Mouse (Mus musculus) midbrain, embryonic 11.5 days (tissue): ENCODE data around the gene Pou3f1. TPM values are rescaled to one million over a fixed set of nuclear protein-coding genes. Genes with fewer than 3 reads are reported as not detected.

Source experiments
- ATAC-seq: fragments of 200-750 bp; cut with Nextera tagmentation; 2 replicates; pipeline ENCODE4 v1.8.0; 2017; ENCODE audit warnings: moderate TSS enrichment, moderate library complexity; ENCODE audit not compliant: low FRiP score
- DNase-seq: peaks from one replicate; pipeline ENCODE4 v3.0.0; 2015; ENCODE audit warnings: low spot score; ENCODE audit errors: missing footprints
- H3K27ac ChIP-seq: fragments of 300-500 bp; sonication (generic); 2 replicates; pipeline ENCODE4 v1.5.1; 2014; ENCODE audit warnings: low read depth, low read length
- H3K27me3 ChIP-seq: fragments of 300-500 bp; sonication (generic); 2 replicates; pipeline ENCODE4 v1.6.1; 2014; ENCODE audit warnings: mild to moderate bottlenecking, low read length, moderate library complexity, mixed read lengths; ENCODE audit not compliant: control insufficient read depth, insufficient read depth
- H3K36me3 ChIP-seq: fragments of 300-500 bp; sonication (generic); 2 replicates; pipeline ENCODE4 v1.6.1; 2014; ENCODE audit warnings: mild to moderate bottlenecking, low read length, moderate library complexity, mixed read lengths; ENCODE audit not compliant: control insufficient read depth, insufficient read depth
- H3K4me1 ChIP-seq: fragments of 300-500 bp; sonication (generic); 2 replicates; pipeline ENCODE4 v1.6.1; 2014; ENCODE audit warnings: low read length; ENCODE audit not compliant: control insufficient read depth, insufficient read depth
- H3K4me2 ChIP-seq: fragments of 300-500 bp; sonication (generic); 2 replicates; pipeline ENCODE4 v1.6.1; 2014; ENCODE audit warnings: mild to moderate bottlenecking, moderate library complexity
- H3K4me3 ChIP-seq: fragments of 300-500 bp; sonication (generic); 2 replicates; pipeline ENCODE4 v1.5.1; 2014; ENCODE audit warnings: low read depth, low read length
- H3K9ac ChIP-seq: fragments of 300-500 bp; sonication (generic); 2 replicates; pipeline ENCODE4 v1.6.1; 2014; ENCODE audit warnings: low read length
- H3K9me3 ChIP-seq: fragments of 300-500 bp; sonication (generic); 2 replicates; pipeline ENCODE4 v1.6.1; 2016; ENCODE audit warnings: low read length; ENCODE audit not compliant: control insufficient read depth
- WGBS: fragments of 180-500 bp; shearing (Covaris S2); extraction: QIAGEN DNeasy Blood & Tissue Kit; methylation state at CpG from one replicate; pipeline ENCODE4 v1.1.7; 2014; 5-methylcytosine and 5-hydroxymethylcytosine counted together
- polyA plus RNA-seq: library from polyadenylated mRNA; unstranded; fragments of >200 nt; fragmentation: Nextera tagmentation; extraction: Ambion mirVana; gene quantifications from 2 replicates; pipeline ENCODE4 v1.2.1, GENCODE M21; 2014

The Pou3f1 gene
- polyA plus RNA-seq, 1 experiment from 2014 or later = 20.5 TPM

DNA sequence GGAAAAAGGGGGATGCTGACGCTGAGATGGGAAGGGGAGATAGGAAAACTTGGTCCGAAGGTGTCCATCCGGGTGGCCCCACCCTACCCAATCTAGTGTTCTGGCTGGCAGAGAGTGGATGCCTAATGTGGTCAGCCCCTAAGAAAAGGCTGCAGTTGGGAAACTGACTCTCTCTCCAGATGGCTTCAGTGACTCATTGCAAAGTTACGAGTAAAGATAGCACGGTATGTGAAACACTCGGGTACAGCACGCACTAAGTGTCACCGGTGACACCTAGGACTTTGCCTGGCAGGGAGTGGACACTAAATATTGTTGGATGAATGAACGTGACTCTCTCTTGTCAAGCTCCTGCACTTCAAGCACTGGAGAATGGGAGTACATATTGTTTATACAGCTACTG, 12.7 kb upstream of the Pou3f1 start:
- WGBS = 93% methylated on average over 9 of the region's 9 CpGs
- Histone ChIP-seq H3K4me2 (no peak overlapping the region), H3K27me3 (peaks cover under 1% of the 10 kb centered on the region; the same call in 1 of the 2 replicates), H3K4me3 (no peak overlapping the region), H3K9me3 (no peaks in the 10 kb centered on the region), H3K4me1 (peaks cover 13% of the 10 kb centered on the region), H3K27ac (no peak overlapping the region), H3K36me3 (no peaks in the 10 kb centered on the region), H3K9ac (no peak overlapping the region)
- ATAC-seq (no peak), DNase-seq (no peak)

DNA sequence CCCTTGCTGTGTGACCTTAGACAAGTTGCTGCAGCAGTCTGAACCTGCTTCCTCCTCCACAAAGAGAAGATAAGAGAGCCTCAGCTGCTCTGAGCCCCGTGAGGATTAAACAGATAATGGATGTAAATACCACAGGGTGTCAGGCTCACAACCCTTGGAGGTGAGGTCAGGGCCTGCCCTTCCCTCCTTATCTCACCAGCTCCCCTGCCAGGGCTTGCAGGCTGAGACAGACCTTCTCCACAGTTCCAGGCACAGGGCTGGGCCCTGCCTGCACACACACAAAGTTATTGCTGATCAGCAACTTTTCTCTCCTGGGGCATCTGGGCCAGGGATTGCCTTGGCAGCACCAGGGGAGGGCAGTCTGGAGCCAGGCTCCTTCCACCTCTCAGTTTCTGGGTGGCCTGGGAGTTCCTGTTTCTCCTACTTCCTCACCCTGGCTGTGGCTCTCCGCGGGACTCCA, 11.6 kb upstream of the Pou3f1 start:
- no peak for DNase-seq
- Histone ChIP-seq H3K9me3 (no peaks in the 10 kb centered on the region), H3K36me3 (no peaks in the 10 kb centered on the region), H3K4me1 (peaks cover 7% of the 10 kb centered on the region), H3K27ac (no peak overlapping the region), H3K9ac (no peak overlapping the region), H3K4me3 (no peak overlapping the region), H3K27me3 (peaks cover 5% of the 10 kb centered on the region), H3K4me2 (no peak overlapping the region)
- WGBS = 22% methylated on average over 3 of the region's 3 CpGs
- no peak for ATAC-seq

DNA sequence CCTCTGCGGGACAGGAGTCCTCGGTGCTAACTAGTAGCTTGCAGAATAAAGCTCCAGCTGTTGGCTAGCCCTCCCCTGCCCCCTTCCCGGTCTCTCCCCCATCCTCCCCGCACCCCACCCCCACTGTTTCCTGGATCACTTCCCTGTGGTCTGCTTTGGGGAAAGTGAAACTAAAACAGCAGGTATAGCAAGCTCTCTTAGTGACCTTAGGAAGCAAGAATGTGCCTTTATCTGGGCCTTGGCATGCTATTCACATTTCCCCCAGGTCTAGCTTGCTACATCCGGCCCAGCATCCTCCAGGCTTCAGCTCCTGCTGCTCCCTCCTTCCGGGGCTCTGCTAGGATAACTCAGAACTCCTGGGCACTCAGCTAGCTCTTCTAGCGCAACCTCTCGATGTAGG, 10.0 kb upstream of the Pou3f1 start:
- H3K4me3 ChIP-seq = no peak overlapping the region
- H3K4me1 ChIP-seq = peaks cover 10% of the 10 kb centered on the region
- no peak for ATAC-seq
- H3K36me3 ChIP-seq = no peaks in the 10 kb centered on the region
- peaks cover 6% of the 10 kb centered on the region for H3K27me3 ChIP-seq
- no peak overlapping the region for H3K4me2 ChIP-seq
- no peak overlapping the region for H3K9ac ChIP-seq
- no peak overlapping the region for H3K27ac ChIP-seq
- no peaks in the 10 kb centered on the region for H3K9me3 ChIP-seq
- no peak for DNase-seq
- 19% methylated on average over 8 of the region's 8 CpGs for WGBS

DNA sequence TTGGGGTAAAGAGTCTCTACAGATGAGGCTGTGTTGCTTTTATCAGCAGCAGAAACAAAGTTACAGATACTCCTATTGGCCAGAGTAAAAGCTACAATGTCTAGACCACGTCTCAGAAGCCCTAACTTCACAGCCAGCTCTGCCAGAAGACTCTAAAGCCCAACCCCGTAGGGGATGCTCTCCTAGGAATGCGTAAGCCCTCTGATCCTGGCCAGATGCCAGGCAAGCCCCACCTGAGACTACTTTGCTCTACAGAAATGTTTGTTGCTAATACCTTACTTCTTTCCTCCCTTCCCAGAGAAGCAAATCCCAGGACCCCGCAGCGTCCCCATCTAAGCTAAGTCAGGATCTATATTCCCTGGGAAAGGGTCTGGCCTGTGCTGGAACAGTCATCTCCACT, 8.7 kb upstream of the Pou3f1 start:
- no peak for DNase-seq
- Histone ChIP-seq H3K9me3 (no peaks in the 10 kb centered on the region), H3K9ac (no peak overlapping the region), H3K27me3 (peaks cover 6% of the 10 kb centered on the region), H3K27ac (no peak overlapping the region), H3K4me1 (peaks cover 19% of the 10 kb centered on the region), H3K36me3 (no peaks in the 10 kb centered on the region), H3K4me3 (no peak overlapping the region), H3K4me2 (no peak overlapping the region)
- 44% methylated on average over 5 of the region's 5 CpGs for WGBS
- no peak for ATAC-seq

DNA sequence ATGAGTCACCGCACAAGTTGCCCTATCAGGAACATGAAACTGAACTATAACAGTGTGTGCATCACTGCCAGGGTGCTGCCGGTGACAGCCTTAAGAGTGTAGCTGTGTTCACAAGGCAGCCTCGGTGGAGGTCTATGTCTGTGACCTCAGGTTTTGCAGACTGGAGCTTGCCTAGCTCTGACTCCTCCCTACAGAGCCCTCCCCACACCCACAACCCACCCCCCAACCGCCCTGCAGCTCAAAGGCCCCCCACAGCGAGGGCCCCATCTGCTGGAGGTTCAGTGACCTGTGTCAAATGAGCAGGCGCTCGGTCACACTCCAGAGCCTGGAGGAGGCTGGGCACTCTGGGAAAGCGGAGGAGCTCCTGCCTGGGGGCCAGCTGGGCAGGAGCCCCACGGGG, 3.7 kb upstream of the Pou3f1 start:
- no peak overlapping the region for H3K4me3 ChIP-seq
- DNase-seq = peak; percentile 93
- peak overlapping the region; percentile 22 for H3K4me2 ChIP-seq

DNA sequence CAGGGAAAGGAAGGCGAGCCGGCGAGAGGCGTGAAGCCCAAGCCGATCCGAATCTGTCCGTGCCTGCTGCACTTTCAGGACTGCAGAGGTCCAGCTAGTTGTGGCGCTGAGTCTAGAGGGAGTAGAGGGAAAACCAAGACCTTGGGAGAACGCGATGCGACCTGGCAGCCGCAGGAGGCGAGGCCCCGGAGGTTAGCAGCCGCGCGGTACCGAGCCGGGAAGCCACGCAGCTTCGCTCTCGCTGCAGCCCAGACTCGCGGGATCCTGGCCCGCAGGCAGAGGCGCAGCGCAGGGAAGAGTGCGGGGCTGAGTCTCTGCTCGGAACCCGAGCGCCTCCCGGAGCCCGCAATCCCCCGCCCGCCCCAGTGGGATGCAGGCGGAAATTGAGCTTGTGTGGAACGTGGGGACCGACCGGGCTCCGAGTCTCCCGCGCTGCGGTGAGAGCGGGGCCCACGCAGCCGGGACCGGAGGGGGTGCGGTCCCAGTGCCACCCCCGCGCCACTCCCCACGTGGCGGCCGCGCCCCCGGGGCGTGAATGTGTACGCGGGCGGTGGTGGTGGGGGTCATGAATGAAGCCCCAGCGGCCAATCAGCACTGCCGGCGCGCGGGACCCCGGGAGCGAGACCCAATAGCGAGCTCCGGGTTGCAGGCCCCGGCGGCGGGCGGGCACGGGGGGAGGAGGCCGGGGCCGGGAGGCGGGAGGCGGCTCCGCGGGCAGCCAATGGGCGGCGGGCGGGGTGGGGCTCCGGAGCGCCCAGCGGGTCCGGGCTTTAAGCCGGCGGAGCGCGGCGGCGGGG, 445 bp downstream of the Pou3f1 start:
- peak; percentile 87 for ATAC-seq

More for the DNA sequence above, 3.7 kb upstream of the Pou3f1 start:
- Histone ChIP-seq H3K36me3 (no peaks in the 10 kb centered on the region), H3K4me1 (peaks cover 32% of the 10 kb centered on the region), H3K27me3 (peaks cover 34% of the 10 kb centered on the region), H3K9me3 (no peaks in the 10 kb centered on the region), H3K9ac (no peak overlapping the region; the same call in 1 of the 2 replicates), H3K27ac (0 out of 2 replicates have a peak overlapping the region, but pooled peaks have one; percentile 41)
- ATAC-seq = peak; percentile 47
- WGBS = 0% methylated on average over 9 of the region's 9 CpGs

DNA sequence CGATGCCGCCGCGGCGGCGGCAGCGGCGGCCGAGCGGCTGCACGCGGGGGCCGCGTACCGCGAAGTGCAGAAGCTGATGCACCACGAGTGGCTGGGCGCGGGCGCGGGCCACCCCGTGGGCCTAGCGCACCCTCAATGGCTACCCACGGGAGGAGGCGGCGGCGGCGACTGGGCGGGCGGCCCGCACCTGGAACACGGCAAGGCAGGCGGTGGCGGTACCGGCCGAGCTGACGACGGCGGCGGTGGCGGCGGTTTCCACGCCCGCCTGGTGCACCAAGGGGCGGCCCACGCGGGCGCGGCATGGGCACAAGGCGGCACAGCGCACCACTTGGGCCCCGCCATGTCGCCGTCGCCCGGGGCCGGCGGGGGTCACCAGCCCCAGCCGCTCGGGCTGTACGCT, 1.2 kb downstream of the Pou3f1 start:
- H3K9ac ChIP-seq = peak overlapping the region; percentile 80
- H3K27ac ChIP-seq = peak overlapping the region; percentile 50
- H3K4me2 ChIP-seq = peak overlapping the region; percentile 88
- peaks cover 55% of the 10 kb centered on the region for H3K27me3 ChIP-seq
- peak; percentile 94 for DNase-seq
- ATAC-seq = peak; percentile 8
- H3K9me3 ChIP-seq = no peaks in the 10 kb centered on the region
- WGBS = under 1% methylated on average over 41 of the region's 61 CpGs
- peak overlapping the region; percentile 63 for H3K4me3 ChIP-seq
- no peaks in the 10 kb centered on the region for H3K36me3 ChIP-seq
- peaks cover 49% of the 10 kb centered on the region for H3K4me1 ChIP-seq

More for the DNA sequence above, 445 bp downstream of the Pou3f1 start:
- Histone ChIP-seq H3K9ac (peak overlapping the region; percentile 80), H3K9me3 (no peaks in the 10 kb centered on the region), H3K4me1 (peaks cover 53% of the 10 kb centered on the region), H3K4me3 (peak overlapping the region; percentile 63), H3K27me3 (peaks cover 50% of the 10 kb centered on the region), H3K36me3 (no peaks in the 10 kb centered on the region), H3K4me2 (peak overlapping the region; percentile 88), H3K27ac (0 out of 2 replicates have a peak overlapping the region, but pooled peaks have one; percentile 17)
- under 1% methylated on average over 77 of the region's 92 CpGs for WGBS
- peak; percentile 97 for DNase-seq

DNA sequence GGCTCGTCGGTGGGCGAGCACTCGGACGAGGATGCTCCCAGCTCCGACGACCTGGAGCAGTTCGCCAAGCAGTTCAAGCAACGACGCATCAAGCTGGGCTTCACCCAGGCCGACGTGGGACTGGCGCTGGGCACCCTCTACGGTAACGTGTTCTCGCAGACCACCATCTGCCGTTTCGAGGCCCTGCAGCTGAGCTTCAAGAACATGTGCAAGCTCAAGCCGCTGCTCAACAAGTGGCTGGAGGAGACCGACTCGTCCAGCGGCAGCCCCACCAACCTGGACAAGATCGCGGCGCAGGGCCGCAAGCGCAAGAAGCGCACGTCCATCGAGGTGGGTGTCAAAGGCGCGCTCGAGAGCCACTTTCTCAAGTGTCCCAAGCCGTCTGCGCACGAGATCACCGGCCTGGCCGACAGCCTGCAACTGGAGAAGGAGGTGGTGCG, 1.8 kb downstream of the Pou3f1 start:
- ATAC-seq (no peak), DNase-seq (peak; percentile 97)
- peak overlapping the region; percentile 88 for H3K4me2 ChIP-seq
- H3K27me3 ChIP-seq = peaks cover 56% of the 10 kb centered on the region
- H3K27ac ChIP-seq = no peak overlapping the region; the same call in 1 of the 2 replicates
- H3K4me3 ChIP-seq = peak overlapping the region; percentile 63
- WGBS = under 1% methylated on average over 39 of the region's 39 CpGs
- H3K36me3 ChIP-seq = no peaks in the 10 kb centered on the region
- H3K9ac ChIP-seq = peak overlapping the region; percentile 80
- H3K4me1 ChIP-seq = peaks cover 44% of the 10 kb centered on the region
- H3K9me3 ChIP-seq = no peaks in the 10 kb centered on the region
